In genomic region chr6:31948063-31948481, GRCm38 (mm10) we compare ENCODE assay signal across 19 mouse cellular contexts.
DNase-seq lines count a peak whose midpoint lies in the region; ATAC-seq lines count a peak whose summit lies in the region.
"Had no signal": no experiment of that assay in that cellular context is flagged by ENCODE, and none has a peak within 500 bp of the region (broad histone marks: within the 10 kb centered on the region; RNA-seq: fewer than 3 reads in every experiment).

No protein-coding gene starts in this region.

- H3K9ac ChIP-seq in heart, embryonic 11.5 days (ENCODE audit: low read depth, low read length): no peak overlapping the region
- H3K9ac ChIP-seq: limb, embryonic 15.5 days; neural tube, embryonic 15.5 days; stomach, embryonic 15.5 days had no signal

- no peak overlapping the region for H3K27ac ChIP-seq in heart, embryonic 11.5 days (ENCODE audit: low read depth, low read length)
- H3K27ac ChIP-seq: heart, embryonic 10.5 days; kidney, postnatal 0 days; limb, embryonic 15.5 days; neural tube, embryonic 15.5 days; stomach, embryonic 15.5 days had no signal

- H3K36me3 ChIP-seq in heart, embryonic 11.5 days (ENCODE audit: control insufficient read depth, insufficient read depth, low read length): no peaks in the 10 kb centered on the region
- H3K36me3 ChIP-seq: heart, embryonic 10.5 days; limb, embryonic 15.5 days; neural tube, embryonic 15.5 days; stomach, embryonic 15.5 days had no signal

- no peaks in the 10 kb centered on the region for H3K27me3 ChIP-seq in heart, embryonic 11.5 days (ENCODE audit: control insufficient read depth, insufficient read depth, low read length)
- H3K27me3 ChIP-seq: limb, embryonic 15.5 days; neural tube, embryonic 15.5 days; stomach, embryonic 15.5 days had no signal

- WGBS in heart, embryonic 11.5 days (ENCODE audit: insufficient replicate concordance): 30% methylated on average over 4 of the region's 4 CpGs

- no peak overlapping the region for H3K4me2 ChIP-seq in heart, embryonic 11.5 days
- H3K4me2 ChIP-seq: limb, embryonic 15.5 days; neural tube, embryonic 15.5 days; stomach, embryonic 15.5 days had no signal

- no peaks in the 10 kb centered on the region for H3K9me3 ChIP-seq in heart, embryonic 11.5 days (replicated peaks; ENCODE audit: control insufficient read depth, low read length)
- H3K9me3 ChIP-seq: heart, embryonic 10.5 days; limb, embryonic 15.5 days; neural tube, embryonic 15.5 days; stomach, embryonic 15.5 days had no signal

- no peak overlapping the region for H3K4me3 ChIP-seq in heart, embryonic 11.5 days (ENCODE audit: low read depth, low read length)
- H3K4me3 ChIP-seq: heart, embryonic 10.5 days; limb, embryonic 15.5 days; neural tube, embryonic 15.5 days; stomach, embryonic 15.5 days had no signal

- DNase-seq in cerebellum, adult 11-12 months: no peak
- DNase-seq in layer of hippocampus, adult 8-10 months (ENCODE audit: low spot score in 2 of 2): peak; percentile 42 to 46
- DNase-seq in layer of hippocampus, postnatal 25 days (ENCODE audit: extremely low spot score in 1 of 2, low spot score in 1 of 2): no peak
- DNase-seq in brain, adult 2 months (ENCODE audit: low read depth, low spot score): peak; percentile 27
- DNase-seq in layer of hippocampus, adult 9-11 months: peak; percentile 52
- no peak for DNase-seq in thymus, postnatal 36 days
- DNase-seq: cerebellum, adult 9-10 months; gastrocnemius, postnatal 36 days; lung, adult 18-20 months; lung, postnatal 36 days had no signal

- ATAC-seq in cerebellum, adult (ENCODE audit: insufficient number of reproducible peaks, low FRiP score, low TSS enrichment): 0 out of 2 replicates have a peak, but pooled peaks have one; percentile 12
- no peak for ATAC-seq in heart, embryonic 11.5 days (replicated peaks; ENCODE audit: insufficient number of reproducible peaks, low FRiP score, low TSS enrichment)
- ATAC-seq: intestine, embryonic 16.5 days; Patski had no signal

- H3K4me1 ChIP-seq in heart, embryonic 11.5 days (ENCODE audit: control insufficient read depth, insufficient read depth, low read length): no peaks in the 10 kb centered on the region
- H3K4me1 ChIP-seq: limb, embryonic 15.5 days; stomach, embryonic 15.5 days had no signal

Comparison
In these comparisons a context has a peak if more than half of its experiments do, and no peak if none do; other contexts are left out.
1. DNase-seq: peak in layer of hippocampus, adult 8-10 months (2 of 2), brain, adult 2 months (single experiment) and layer of hippocampus, adult 9-11 months (single experiment); none in cerebellum, adult 11-12 months (single experiment), layer of hippocampus, postnatal 25 days (0 of 2) and thymus, postnatal 36 days (0 of 2).